Mouse (Mus musculus) neural tube, embryonic 11.5 days (tissue): ENCODE measurements at regions not wholly inside any gene's neighbourhood (a gene's known extent, or its start where the extent isn't known, plus 50 kb on each side); places are given as distances from the start of the nearest gene placed in this dataset.

Experiments used
- ATAC-seq: fragments of 200-750 bp; cut with Nextera tagmentation; 2 replicates; pipeline ENCODE4 v1.8.0; 2017; ENCODE audit warnings: moderate number of reproducible peaks, mild to moderate bottlenecking, moderate TSS enrichment, moderate library complexity; ENCODE audit not compliant: insufficient read depth, low FRiP score, low TSS enrichment
- DNase-seq: peaks from one replicate; pipeline ENCODE4 v3.0.0-alpha.2; 2015; ENCODE audit warnings: low spot score
- H3K27ac ChIP-seq: fragments of 300-500 bp; sonication (generic); 2 replicates; pipeline ENCODE4 v1.5.1; 2014; ENCODE audit warnings: low read depth, mild to moderate bottlenecking, low read length
- H3K27me3 ChIP-seq: fragments of 300-500 bp; sonication (generic); 2 replicates; pipeline ENCODE4 v1.6.1; 2014; ENCODE audit warnings: mild to moderate bottlenecking, low read length, mixed read lengths; ENCODE audit not compliant: control insufficient read depth, insufficient read depth
- H3K36me3 ChIP-seq: fragments of 300-500 bp; sonication (generic); 2 replicates; pipeline ENCODE4 v1.6.1; 2014; ENCODE audit warnings: mild to moderate bottlenecking, low read length, moderate library complexity, mixed read lengths; ENCODE audit not compliant: control insufficient read depth, insufficient read depth
- H3K4me1 ChIP-seq: fragments of 300-500 bp; sonication (generic); 2 replicates; pipeline ENCODE4 v1.6.1; 2014; ENCODE audit warnings: low read length, mixed read lengths; ENCODE audit not compliant: control insufficient read depth, insufficient read depth
- H3K4me2 ChIP-seq: fragments of 300-500 bp; sonication (generic); 2 replicates; pipeline ENCODE4 v1.6.1; 2014; ENCODE audit warnings: low read depth, mild to moderate bottlenecking, moderate library complexity
- H3K4me3 ChIP-seq: fragments of 300-500 bp; sonication (generic); 2 replicates; pipeline ENCODE4 v1.5.1; 2014; ENCODE audit warnings: low read depth, low read length
- H3K9ac ChIP-seq: fragments of 300-500 bp; sonication (generic); 2 replicates; pipeline ENCODE4 v1.6.1; 2014; ENCODE audit warnings: mild to moderate bottlenecking, low read length
- H3K9me3 ChIP-seq: fragments of 300-500 bp; sonication (generic); 2 replicates; pipeline ENCODE4 v1.6.1; 2016; ENCODE audit warnings: low read length; ENCODE audit not compliant: control insufficient read depth
- WGBS: fragments of 180-500 bp; shearing (Covaris S2); extraction: QIAGEN DNeasy Blood & Tissue Kit; methylation state at CpG from one replicate; pipeline ENCODE4 v1.1.7; 2014; 5-methylcytosine and 5-hydroxymethylcytosine counted together

DNA sequence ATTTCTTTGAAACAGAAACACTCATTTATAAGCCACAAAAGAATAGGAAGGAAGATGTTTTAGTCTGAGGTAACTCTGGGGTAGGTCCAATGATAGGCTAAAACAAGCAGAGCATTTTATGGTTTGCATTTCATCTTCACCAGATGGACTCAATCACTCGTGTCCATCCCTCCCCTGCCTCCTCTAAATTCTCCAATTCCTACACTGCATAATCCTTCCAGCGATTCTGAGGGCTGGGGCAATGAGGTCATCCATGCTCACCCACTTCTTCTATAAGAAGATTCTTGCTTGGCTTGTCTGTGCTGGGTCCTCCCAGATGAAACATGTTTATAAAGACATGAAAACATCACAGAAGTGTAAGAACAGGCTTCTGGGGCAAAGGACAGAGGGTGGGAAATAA is 630.3 kb downstream of the Bckdhb start:
- ATAC-seq (no peak), DNase-seq (no peak)
- Histone ChIP-seq H3K4me3 (no peak overlapping the region), H3K27ac (no peak overlapping the region), H3K4me2 (no peak overlapping the region), H3K9ac (no peak overlapping the region), H3K4me1 (no peaks in the 10 kb centered on the region; the same call in 1 of the 2 replicates), H3K27me3 (no peaks in the 10 kb centered on the region), H3K9me3 (no peaks in the 10 kb centered on the region), H3K36me3 (no peaks in the 10 kb centered on the region)
- WGBS, result 47% methylated on average over 2 of the region's 2 CpGs

- 61% methylated on average over 11 of the region's 11 CpGs for WGBS
- Histone ChIP-seq H3K9ac (no peak overlapping the region), H3K9me3 (no peaks in the 10 kb centered on the region), H3K4me1 (no peaks in the 10 kb centered on the region; the same call in 1 of the 2 replicates), H3K27me3 (no peaks in the 10 kb centered on the region), H3K4me3 (no peak overlapping the region), H3K4me2 (no peak overlapping the region), H3K36me3 (no peaks in the 10 kb centered on the region), H3K27ac (no peak overlapping the region)
- no peak for DNase-seq
- ATAC-seq, result no peak
Observed at GRCm38 (mm10) chr9:84556261-84556844, 631.4 kb downstream of the Bckdhb start.

DNA sequence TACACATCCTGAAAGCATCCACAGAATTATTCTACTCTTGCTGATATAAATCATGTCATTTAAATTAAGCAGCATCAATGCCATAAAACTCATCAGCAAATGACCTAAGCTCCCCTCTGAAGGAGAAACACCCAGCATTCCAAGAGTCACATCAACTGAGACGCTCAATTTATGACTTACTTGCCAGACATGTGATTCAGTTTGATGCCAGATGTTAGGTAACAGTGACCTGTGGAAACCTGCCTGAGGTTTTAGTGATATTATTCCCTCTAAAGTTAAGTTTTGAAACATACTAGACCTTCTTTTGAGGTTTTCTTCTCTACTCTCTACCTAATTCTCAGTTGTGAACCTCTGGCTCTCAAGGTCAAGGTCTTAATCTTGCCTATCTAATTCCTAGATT is 633.4 kb downstream of the Bckdhb start:
- 76% methylated on average over 1 of the region's 1 CpGs for WGBS

GRCm38 (mm10) chr9:84569533-84569932 is 644.6 kb downstream of the Bckdhb start:
- ATAC-seq (no peak), DNase-seq (no peak)
- Histone ChIP-seq H3K36me3 (no peaks in the 10 kb centered on the region), H3K9me3 (no peaks in the 10 kb centered on the region), H3K4me2 (no peak overlapping the region), H3K27ac (no peak overlapping the region), H3K4me3 (no peak overlapping the region), H3K27me3 (no peaks in the 10 kb centered on the region), H3K4me1 (no peaks in the 10 kb centered on the region), H3K9ac (no peak overlapping the region)
- WGBS, result 76% methylated on average over 3 of the region's 3 CpGs

More for the DNA sequence above, 633.4 kb downstream of the Bckdhb start:
- Histone ChIP-seq H3K27ac (no peak overlapping the region), H3K27me3 (no peaks in the 10 kb centered on the region), H3K4me3 (no peak overlapping the region), H3K4me1 (no peaks in the 10 kb centered on the region; the same call in 1 of the 2 replicates), H3K9ac (no peak overlapping the region), H3K36me3 (no peaks in the 10 kb centered on the region), H3K9me3 (no peaks in the 10 kb centered on the region), H3K4me2 (no peak overlapping the region)
- DNase-seq (no peak), ATAC-seq (no peak)

DNA sequence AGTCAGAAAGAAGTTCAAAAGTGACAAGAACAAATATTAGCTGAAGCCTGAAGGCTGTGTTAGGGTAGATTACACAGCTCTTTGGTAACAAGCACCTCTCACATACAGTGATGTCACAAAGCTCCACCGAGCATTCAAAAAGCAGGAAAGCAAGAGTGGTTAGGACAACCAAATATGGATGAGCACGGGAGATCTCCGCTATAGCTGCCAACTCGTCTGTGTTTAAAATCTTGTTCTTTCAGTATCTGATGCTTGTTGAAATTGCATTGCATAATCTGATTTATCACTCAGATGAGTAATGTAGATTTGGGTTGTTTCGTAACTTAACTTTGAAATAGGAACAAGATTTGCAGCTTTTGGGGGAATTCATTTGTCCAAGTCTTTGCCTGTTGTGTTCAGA is 652.8 kb downstream of the Bckdhb start:
- H3K27ac ChIP-seq, result no peak overlapping the region
- H3K9ac ChIP-seq, result no peak overlapping the region
- no peaks in the 10 kb centered on the region for H3K4me1 ChIP-seq
- H3K36me3 ChIP-seq, result no peaks in the 10 kb centered on the region
- ATAC-seq (no peak), DNase-seq (no peak)
- H3K4me3 ChIP-seq, result no peak overlapping the region
- WGBS, result 88% methylated on average over 5 of the region's 5 CpGs
- no peaks in the 10 kb centered on the region for H3K27me3 ChIP-seq
- H3K9me3 ChIP-seq, result no peaks in the 10 kb centered on the region
- H3K4me2 ChIP-seq, result no peak overlapping the region

GRCm38 (mm10) chr9:84587791-84588190 is 662.8 kb downstream of the Bckdhb start:
- H3K4me1 ChIP-seq, result no peaks in the 10 kb centered on the region
- WGBS, result 80% methylated on average over 4 of the region's 4 CpGs

DNA sequence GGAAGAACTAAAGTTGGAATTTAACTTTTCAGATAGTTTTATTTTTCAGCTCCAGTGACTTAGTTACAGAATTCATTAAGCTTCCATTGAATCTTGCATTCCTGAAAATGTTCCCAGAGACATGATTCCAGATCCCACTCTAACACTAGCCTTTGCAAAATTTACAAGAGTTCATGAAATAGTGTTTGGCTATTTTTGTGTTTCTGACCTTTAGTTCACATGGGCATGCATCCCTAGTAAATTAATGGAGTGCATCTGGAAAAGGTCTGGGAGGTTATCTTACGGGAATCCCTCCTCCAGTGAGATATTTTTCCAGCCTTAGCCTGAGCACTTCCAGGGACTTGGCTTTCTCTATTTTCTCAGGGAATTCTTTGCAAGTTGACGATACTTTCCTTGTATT is 669.8 kb downstream of the Bckdhb start:
- H3K27me3 ChIP-seq, result no peaks in the 10 kb centered on the region
- WGBS, result 77% methylated on average over 2 of the region's 2 CpGs
- H3K9ac ChIP-seq, result no peak overlapping the region
- H3K4me1 ChIP-seq, result no peaks in the 10 kb centered on the region
- H3K4me2 ChIP-seq, result no peak overlapping the region
- DNase-seq (no peak), ATAC-seq (no peak)
- no peaks in the 10 kb centered on the region for H3K36me3 ChIP-seq
- no peaks in the 10 kb centered on the region for H3K9me3 ChIP-seq
- H3K27ac ChIP-seq, result no peak overlapping the region
- H3K4me3 ChIP-seq, result no peak overlapping the region

More at GRCm38 (mm10) chr9:84587791-84588190, 662.8 kb downstream of the Bckdhb start:
- H3K9ac ChIP-seq, result no peak overlapping the region
- no peaks in the 10 kb centered on the region for H3K36me3 ChIP-seq
- H3K27ac ChIP-seq, result no peak overlapping the region
- no peak overlapping the region for H3K4me2 ChIP-seq
- H3K27me3 ChIP-seq, result no peaks in the 10 kb centered on the region
- no peak for DNase-seq
- no peak overlapping the region for H3K4me3 ChIP-seq
- no peak for ATAC-seq
- H3K9me3 ChIP-seq, result no peaks in the 10 kb centered on the region
